Mouse (Mus musculus): ENCODE results near the gene Ugt2a2.
"Not testable (repeated sequence)": the region's sequence is repeated elsewhere in the genome, so short reads cannot be mapped to it uniquely, and the experiment has no call there.

DNA sequence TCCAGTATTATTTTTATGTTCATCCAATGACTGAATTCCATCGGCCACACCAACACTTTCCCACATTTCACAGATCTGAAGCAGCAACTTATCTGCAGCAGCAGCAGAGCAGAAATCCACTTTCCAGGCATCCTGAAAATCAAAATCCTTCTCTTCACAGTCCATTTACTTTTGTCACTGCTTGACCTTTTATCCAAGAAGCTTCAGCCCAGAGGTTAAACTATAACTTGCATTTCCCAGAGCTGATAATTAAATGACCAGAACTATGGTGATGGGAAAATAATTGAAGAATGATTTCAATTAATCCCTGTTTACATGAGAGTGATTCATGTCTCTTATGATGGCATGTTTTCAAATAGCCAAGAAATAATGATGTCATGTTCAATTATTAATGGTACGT lies 58.0 kb downstream of the Ugt2a2 start, which contains the start of gene Ugt2b38:
- TF ChIP-seq CTCF (IDR thresholded peaks at IDR 0.05; ENCODE audit: control insufficient read depth, insufficient read depth, low read length); POLR2A (IDR thresholded peaks at IDR 0.05; ENCODE audit: borderline replicate concordance, control insufficient read depth, low read depth, low read length): not testable (repeated sequence)

Data from bone marrow, adult 2 months (tissue).